Mouse (Mus musculus) forebrain, embryonic 14.5 days (tissue): ENCODE measurements around the gene Draxin. TPM values are rescaled to one million over a fixed set of nuclear protein-coding genes. Genes with fewer than 3 reads are reported as not detected.
"Not testable (repeated sequence)": the region's sequence is repeated elsewhere in the genome, so short reads cannot be mapped to it uniquely, and the experiment has no call there.

Experiments
- ATAC-seq: fragments of 200-750 bp; cut with Nextera tagmentation; 2 replicates; pipeline ENCODE4 v1.8.0; 2017; ENCODE audit warnings: mild to moderate bottlenecking, moderate library complexity
- DNase-seq: peaks from one replicate; pipeline ENCODE4 v3.0.0-alpha.2; 2015; ENCODE audit warnings: low spot score
- H3K27ac ChIP-seq: fragments of 300-500 bp; sonication (generic); 2 replicates; pipeline ENCODE4 v1.5.1; 2014; ENCODE audit warnings: low read depth, mild to moderate bottlenecking, control low read depth, low read length, moderate library complexity
- H3K27me3 ChIP-seq: fragments of 300-500 bp; sonication (generic); replicated peaks from 2 replicates; pipeline ENCODE4 v1.6.1; 2014; ENCODE audit warnings: low read length, control low read depth, mixed read lengths; ENCODE audit not compliant: control insufficient read depth, insufficient read depth
- H3K36me3 ChIP-seq: fragments of 300-500 bp; sonication (generic); 2 replicates; pipeline ENCODE4 v1.6.1; 2014; ENCODE audit warnings: low read length, control low read depth; ENCODE audit not compliant: control insufficient read depth, insufficient read depth
- H3K4me1 ChIP-seq: fragments of 300-500 bp; sonication (generic); 2 replicates; pipeline ENCODE4 v1.6.1; 2014; ENCODE audit warnings: antibody characterized with exemption, low read length, control low read depth; ENCODE audit not compliant: control insufficient read depth, insufficient read depth
- H3K4me2 ChIP-seq: fragments of 300-500 bp; sonication (generic); 2 replicates; pipeline ENCODE4 v1.6.1; 2014; ENCODE audit warnings: mild to moderate bottlenecking, control low read depth, low read length
- H3K4me3 ChIP-seq: fragments of 300-500 bp; sonication (generic); 2 replicates; pipeline ENCODE4 v1.5.1; 2014; ENCODE audit warnings: low read depth, low read length, control low read depth
- H3K9ac ChIP-seq: fragments of 300-500 bp; sonication (generic); 2 replicates; pipeline ENCODE4 v1.6.1; 2014; ENCODE audit warnings: mild to moderate bottlenecking, low read length, control low read depth, moderate library complexity
- H3K9me3 ChIP-seq: fragments of 300-500 bp; sonication (generic); replicated peaks from 2 replicates; pipeline ENCODE4 v1.6.1; 2016; ENCODE audit warnings: low read length, control low read depth, mixed read lengths; ENCODE audit not compliant: control insufficient read depth
- WGBS: fragments of 180-500 bp; shearing (Covaris S2); extraction: QIAGEN DNeasy Blood & Tissue Kit; methylation state at CpG from one replicate; pipeline ENCODE4 v1.1.7; 2014; 5-methylcytosine and 5-hydroxymethylcytosine counted together
- polyA plus RNA-seq: library from polyadenylated mRNA; unstranded; fragments of >200 nt; fragmentation: Nextera tagmentation; extraction: Ambion mirVana; gene quantifications from 2 replicates; pipeline ENCODE4 v1.2.1, GENCODE M21; 2014

Gene Draxin
- 18.8 and 20.7 TPM in 2 replicates for polyA plus RNA-seq

DNA sequence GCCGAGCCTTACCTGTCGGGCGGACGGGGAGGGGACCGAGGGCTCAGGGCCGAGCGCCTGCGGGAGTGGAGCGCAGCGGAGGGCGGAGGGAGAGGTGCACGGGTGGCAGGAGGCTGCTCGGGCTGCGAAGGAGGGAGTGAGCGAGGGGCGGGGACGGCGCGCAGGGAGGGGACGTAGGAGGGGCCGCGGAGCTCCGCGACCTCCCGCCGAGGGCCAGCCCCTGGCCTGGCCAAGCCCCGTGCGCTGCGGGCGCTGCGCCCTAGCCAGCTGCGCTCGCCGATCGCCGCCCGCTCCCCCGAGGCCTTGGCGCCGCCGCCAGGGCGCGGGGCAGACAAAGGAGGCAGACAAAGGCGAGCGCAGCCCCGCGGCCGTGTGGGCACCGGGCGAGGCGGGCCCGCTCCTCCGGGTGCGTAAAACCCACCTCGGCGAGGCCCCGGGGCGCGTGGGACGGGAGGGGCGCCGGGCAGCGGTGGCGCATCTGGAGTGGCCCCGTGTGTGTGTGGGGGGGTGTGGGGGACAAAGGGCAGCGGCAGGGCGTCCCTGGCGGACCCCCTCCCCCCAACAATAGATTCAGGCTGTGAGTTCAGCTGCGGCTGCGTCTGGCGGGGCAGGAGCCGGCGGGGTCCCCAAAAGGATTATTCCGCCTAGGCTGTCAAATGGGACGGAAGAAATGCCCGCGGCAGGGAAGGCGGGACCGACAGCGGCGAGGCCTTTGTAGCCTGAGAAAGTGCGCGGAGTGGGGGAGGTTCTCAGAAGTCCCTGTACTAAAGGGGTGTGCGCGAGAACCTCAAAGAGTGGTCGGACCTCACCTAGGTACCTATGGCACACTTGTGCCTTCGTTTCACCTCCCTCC is at the start of gene Draxin:
Gene Draxin, minus strand, starts transcription at position 138 of the 853 bp plus-strand sequence.
- Histone ChIP-seq H3K27ac (peak within 1 kb of the TSS; percentile 98), H3K9me3 (no peaks in the 10 kb centered on the region), H3K4me2 (peak within 1 kb of the TSS; percentile 86), H3K4me1 (peaks cover 31% of the 10 kb centered on the region), H3K9ac (peak within 1 kb of the TSS; percentile 99), H3K36me3 (no peaks in the 10 kb centered on the region), H3K4me3 (peak within 1 kb of the TSS; percentile 74), H3K27me3 (no peaks in the 10 kb centered on the region)
- under 1% methylated on average over 51 of the region's 87 CpGs for WGBS
- ATAC-seq: peak; percentile 85
- peak; percentile 85 for DNase-seq

- Histone ChIP-seq H3K27ac (no peak overlapping the region), H3K9ac (no peak overlapping the region), H3K4me3 (no peak overlapping the region), H3K9me3 (no peaks in the 10 kb centered on the region), H3K36me3 (no peaks in the 10 kb centered on the region), H3K4me2 (no peak overlapping the region), H3K27me3 (peaks cover 36% of the 10 kb centered on the region), H3K4me1 (no peaks in the 10 kb centered on the region; the same call in 1 of the 2 replicates)
- ATAC-seq (no peak), DNase-seq (no peak)
These were observed 47.2 kb upstream of the Draxin start for GRCm38 (mm10) chr4:148177716-148178115.

DNA sequence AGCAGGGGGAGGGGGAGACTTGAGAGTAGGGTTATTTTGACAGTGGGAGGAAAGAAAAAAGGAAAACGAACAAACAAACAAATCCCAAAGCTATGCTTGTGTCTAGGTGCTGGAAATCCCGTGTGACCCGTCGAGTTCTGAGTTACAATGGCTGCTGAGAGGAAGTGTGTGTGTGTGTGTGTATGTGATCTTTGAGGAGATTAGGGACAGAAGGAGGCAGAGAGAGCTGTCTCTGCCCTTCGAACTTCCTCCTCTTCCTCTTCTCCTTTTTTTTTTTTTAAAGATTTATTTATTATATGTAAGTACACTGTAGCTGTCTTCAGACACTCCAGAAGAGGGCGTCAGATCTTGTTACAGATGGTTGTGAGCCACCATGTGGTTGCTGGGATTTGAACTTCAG is 46.1 kb upstream of the Draxin start:
- H3K4me2 ChIP-seq, DNase-seq, H3K9ac ChIP-seq, H3K27ac ChIP-seq, H3K4me3 ChIP-seq, H3K36me3 ChIP-seq, H3K9me3 ChIP-seq, H3K4me1 ChIP-seq, ATAC-seq: not testable (repeated sequence)
- WGBS: 76% methylated on average over 5 of the region's 6 CpGs
- peaks cover 46% of the 10 kb centered on the region for H3K27me3 ChIP-seq

GRCm38 (mm10) chr4:148174495-148174862 is 44.0 kb upstream of the Draxin start:
- no peaks in the 10 kb centered on the region for H3K36me3 ChIP-seq
- H3K9me3 ChIP-seq: no peaks in the 10 kb centered on the region
- 3% methylated on average over 12 of the region's 12 CpGs for WGBS
- H3K4me3 ChIP-seq: peak overlapping the region; percentile 24
- H3K9ac ChIP-seq: no peak overlapping the region; the same call in 1 of the 2 replicates
- peaks cover 57% of the 10 kb centered on the region for H3K27me3 ChIP-seq
- H3K4me1 ChIP-seq: no peaks in the 10 kb centered on the region
- H3K4me2 ChIP-seq: peak overlapping the region; percentile 50
- ATAC-seq (no peak), DNase-seq (no peak)
- H3K27ac ChIP-seq: no peak overlapping the region

- peak overlapping the region; percentile 50 for H3K4me2 ChIP-seq
- DNase-seq (peak; percentile 70), ATAC-seq (peak; percentile 54)
- H3K9ac ChIP-seq: peak overlapping the region; percentile 54
- peaks cover 58% of the 10 kb centered on the region for H3K27me3 ChIP-seq
- H3K36me3 ChIP-seq: no peaks in the 10 kb centered on the region
- peak overlapping the region; percentile 44; the same call in 1 of the 2 replicates for H3K27ac ChIP-seq
- H3K4me1 ChIP-seq: no peaks in the 10 kb centered on the region
- peak overlapping the region; percentile 24 for H3K4me3 ChIP-seq
- H3K9me3 ChIP-seq: no peaks in the 10 kb centered on the region
- WGBS: under 1% methylated on average over 30 of the region's 30 CpGs
These were observed 43.5 kb upstream of the Draxin start for GRCm38 (mm10) chr4:148173811-148174494.

GRCm38 (mm10) chr4:148171261-148171660 is 40.8 kb upstream of the Draxin start:
- Histone ChIP-seq H3K9ac (no peak overlapping the region), H3K36me3 (no peaks in the 10 kb centered on the region), H3K4me2 (no peak overlapping the region), H3K4me3 (no peak overlapping the region), H3K4me1 (peaks cover 2% of the 10 kb centered on the region; the same call in 1 of the 2 replicates), H3K27ac (no peak overlapping the region), H3K27me3 (peaks cover 47% of the 10 kb centered on the region), H3K9me3 (no peaks in the 10 kb centered on the region)
- 4% methylated on average over 3 of the region's 3 CpGs for WGBS
- no peak for ATAC-seq
- DNase-seq: no peak

DNA sequence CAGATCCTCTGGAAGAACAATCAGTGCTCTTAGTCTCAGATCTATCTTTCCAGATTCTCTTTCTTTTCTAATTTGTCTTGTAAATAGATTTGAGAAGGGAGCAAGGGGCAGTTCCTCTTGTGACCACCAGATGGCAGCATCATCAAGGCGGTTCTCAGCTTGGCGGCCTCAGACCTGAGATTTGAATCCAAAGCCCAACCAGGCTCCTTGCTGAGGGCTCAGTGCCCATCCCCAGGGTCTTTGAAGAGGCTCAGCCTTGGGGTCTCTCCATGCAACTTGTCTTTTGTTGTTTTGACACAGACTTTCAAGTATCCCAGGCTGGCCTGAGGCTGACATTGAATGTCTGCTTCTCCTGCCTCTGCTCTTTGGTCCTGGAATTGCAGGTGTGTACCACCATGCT is 40.3 kb upstream of the Draxin start:
- 2% methylated on average over 2 of the region's 2 CpGs for WGBS
- Histone ChIP-seq H3K4me2 (no peak overlapping the region), H3K27ac (no peak overlapping the region), H3K36me3 (no peaks in the 10 kb centered on the region), H3K4me3 (no peak overlapping the region), H3K4me1 (peaks cover 2% of the 10 kb centered on the region; the same call in 1 of the 2 replicates), H3K27me3 (peaks cover 47% of the 10 kb centered on the region), H3K9ac (no peak overlapping the region), H3K9me3 (no peaks in the 10 kb centered on the region)
- ATAC-seq (no peak), DNase-seq (peak; percentile 75)

DNA sequence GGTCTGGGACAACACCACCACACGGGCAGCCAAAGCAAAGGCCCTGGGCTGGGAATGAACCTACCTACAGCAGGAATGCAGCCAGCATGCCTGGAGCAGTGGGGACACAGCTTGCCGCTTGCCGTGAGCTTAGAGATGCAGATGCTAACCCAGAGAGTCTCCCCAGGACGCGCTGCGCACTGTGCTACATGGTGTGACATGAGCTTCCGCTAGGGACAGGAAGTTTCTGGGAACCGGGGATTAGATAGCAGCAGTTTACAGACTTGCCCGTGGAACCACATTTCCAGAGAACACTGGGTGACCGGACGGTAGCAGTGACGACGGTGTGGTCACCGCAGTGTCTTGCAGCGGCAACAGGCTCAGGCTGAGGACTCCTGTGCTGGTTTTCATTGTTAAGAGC is 39.1 kb upstream of the Draxin start:
- no peaks in the 10 kb centered on the region for H3K9me3 ChIP-seq
- 17% methylated on average over 15 of the region's 15 CpGs for WGBS
- H3K36me3 ChIP-seq: no peaks in the 10 kb centered on the region
- no peak overlapping the region for H3K9ac ChIP-seq
- peaks cover 2% of the 10 kb centered on the region; the same call in 1 of the 2 replicates for H3K4me1 ChIP-seq
- H3K4me2 ChIP-seq: no peak overlapping the region
- no peak for ATAC-seq
- H3K4me3 ChIP-seq: no peak overlapping the region
- peaks cover 50% of the 10 kb centered on the region for H3K27me3 ChIP-seq
- DNase-seq: no peak
- no peak overlapping the region for H3K27ac ChIP-seq
